Mouse (Mus musculus): ENCODE results near the gene Agbl1. TPM values are rescaled to one million over a fixed set of nuclear protein-coding genes. Genes with fewer than 3 reads are reported as not detected.
"Not testable (repeated sequence)": the region's sequence is repeated elsewhere in the genome, so short reads cannot be mapped to it uniquely, and the experiment has no call there.

Agbl1 gene
- polyA plus RNA-seq, 1 experiment, result not detected

GRCm38 (mm10) chr7:76701224-76701623 is 471.5 kb downstream of the Agbl1 start:
- TF ChIP-seq POLR2A (IDR thresholded peaks at IDR 0.05; ENCODE audit: low read depth, low read length) (no peak), CTCF (IDR thresholded peaks at IDR 0.05; ENCODE audit: extremely low read depth, insufficient read length, insufficient replicate concordance, low read depth, low read length) (no peak)
- H3K27ac ChIP-seq (ENCODE audit: insufficient read depth, low read depth, low read length), result no peak overlapping the region
- no peaks in the 10 kb centered on the region for H3K4me1 ChIP-seq (ENCODE audit: control insufficient read depth, insufficient read depth, insufficient read length, low read length)
- WGBS, result 63% methylated on average over 1 of the region's 1 CpGs
- H3K36me3 ChIP-seq (ENCODE audit: control insufficient read depth, insufficient read depth, low read length), result no peaks in the 10 kb centered on the region
- no peaks in the 10 kb centered on the region for H3K27me3 ChIP-seq (ENCODE audit: control insufficient read depth, insufficient read depth, low read length)
- no peak overlapping the region for H3K4me3 ChIP-seq (ENCODE audit: low read depth, low read length)

- not testable (repeated sequence) for H3K4me1 ChIP-seq (ENCODE audit: control insufficient read depth, insufficient read depth, insufficient read length, low read length); H3K27ac ChIP-seq (ENCODE audit: insufficient read depth, low read depth, low read length); H3K27me3 ChIP-seq (ENCODE audit: control insufficient read depth, insufficient read depth, low read length); H3K36me3 ChIP-seq (ENCODE audit: control insufficient read depth, insufficient read depth, low read length); H3K4me3 ChIP-seq (ENCODE audit: low read depth, low read length)
- WGBS, result 86% methylated on average over 7 of the region's 7 CpGs
Measured at GRCm38 (mm10) chr7:76732220-76732619, 502.5 kb downstream of the Agbl1 start.

- H3K27ac ChIP-seq (ENCODE audit: insufficient read depth, low read depth, low read length), result no peak overlapping the region
- H3K4me1 ChIP-seq (ENCODE audit: control insufficient read depth, insufficient read depth, insufficient read length, low read length), result no peaks in the 10 kb centered on the region
- no peak for TF ChIP-seq CTCF (IDR thresholded peaks at IDR 0.05; ENCODE audit: extremely low read depth, insufficient read length, insufficient replicate concordance, low read depth, low read length)
- TF ChIP-seq POLR2A (IDR thresholded peaks at IDR 0.05; ENCODE audit: low read depth, low read length), result no peak
- H3K36me3 ChIP-seq (ENCODE audit: control insufficient read depth, insufficient read depth, low read length), result no peaks in the 10 kb centered on the region
- no peaks in the 10 kb centered on the region for H3K27me3 ChIP-seq (ENCODE audit: control insufficient read depth, insufficient read depth, low read length)
- H3K4me3 ChIP-seq (ENCODE audit: low read depth, low read length), result no peak overlapping the region
- 38% methylated on average over 5 of the region's 5 CpGs for WGBS
Measured at GRCm38 (mm10) chr7:76777237-76777855, 547.7 kb downstream of the Agbl1 start.

GRCm38 (mm10) chr7:76780446-76780845 is 550.8 kb downstream of the Agbl1 start:
- WGBS, result 67% methylated on average over 4 of the region's 4 CpGs
- H3K36me3 ChIP-seq (ENCODE audit: control insufficient read depth, insufficient read depth, low read length), result no peaks in the 10 kb centered on the region
- no peaks in the 10 kb centered on the region for H3K4me1 ChIP-seq (ENCODE audit: control insufficient read depth, insufficient read depth, insufficient read length, low read length)
- no peak overlapping the region for H3K27ac ChIP-seq (ENCODE audit: insufficient read depth, low read depth, low read length)
- TF ChIP-seq CTCF (IDR thresholded peaks at IDR 0.05; ENCODE audit: extremely low read depth, insufficient read length, insufficient replicate concordance, low read depth, low read length) (no peak), POLR2A (IDR thresholded peaks at IDR 0.05; ENCODE audit: low read depth, low read length) (no peak)
- no peaks in the 10 kb centered on the region for H3K27me3 ChIP-seq (ENCODE audit: control insufficient read depth, insufficient read depth, low read length)
- H3K4me3 ChIP-seq (ENCODE audit: low read depth, low read length), result no peak overlapping the region

GRCm38 (mm10) chr7:76788561-76789306 is 559.0 kb downstream of the Agbl1 start:
- Histone ChIP-seq H3K27me3 (ENCODE audit: control insufficient read depth, insufficient read depth, low read length) (no peaks in the 10 kb centered on the region), H3K4me3 (ENCODE audit: low read depth, low read length) (no peak overlapping the region), H3K36me3 (ENCODE audit: control insufficient read depth, insufficient read depth, low read length) (no peaks in the 10 kb centered on the region), H3K27ac (ENCODE audit: insufficient read depth, low read depth, low read length) (no peak overlapping the region), H3K4me1 (ENCODE audit: control insufficient read depth, insufficient read depth, insufficient read length, low read length) (no peaks in the 10 kb centered on the region)
- TF ChIP-seq CTCF (IDR thresholded peaks at IDR 0.05; ENCODE audit: extremely low read depth, insufficient read length, insufficient replicate concordance, low read depth, low read length) (no peak), POLR2A (IDR thresholded peaks at IDR 0.05; ENCODE audit: low read depth, low read length) (no peak)
- 15% methylated on average over 1 of the region's 1 CpGs for WGBS

GRCm38 (mm10) chr7:76790041-76790440 is 560.4 kb downstream of the Agbl1 start:
- no peaks in the 10 kb centered on the region for H3K27me3 ChIP-seq (ENCODE audit: control insufficient read depth, insufficient read depth, low read length)
- no peak overlapping the region for H3K4me3 ChIP-seq (ENCODE audit: low read depth, low read length)
- H3K36me3 ChIP-seq (ENCODE audit: control insufficient read depth, insufficient read depth, low read length), result no peaks in the 10 kb centered on the region
- H3K27ac ChIP-seq (ENCODE audit: insufficient read depth, low read depth, low read length), result no peak overlapping the region
- no peaks in the 10 kb centered on the region for H3K4me1 ChIP-seq (ENCODE audit: control insufficient read depth, insufficient read depth, insufficient read length, low read length)
- no peak for TF ChIP-seq POLR2A (IDR thresholded peaks at IDR 0.05; ENCODE audit: low read depth, low read length)
- TF ChIP-seq CTCF (IDR thresholded peaks at IDR 0.05; ENCODE audit: extremely low read depth, insufficient read length, insufficient replicate concordance, low read depth, low read length), result no peak
- WGBS, result 45% methylated on average over 2 of the region's 2 CpGs

- H3K4me1 ChIP-seq (ENCODE audit: control insufficient read depth, insufficient read depth, insufficient read length, low read length), result no peaks in the 10 kb centered on the region
- TF ChIP-seq CTCF (IDR thresholded peaks at IDR 0.05; ENCODE audit: extremely low read depth, insufficient read length, insufficient replicate concordance, low read depth, low read length), result no peak
- TF ChIP-seq POLR2A (IDR thresholded peaks at IDR 0.05; ENCODE audit: low read depth, low read length), result no peak
- H3K27ac ChIP-seq (ENCODE audit: insufficient read depth, low read depth, low read length), result no peak overlapping the region
- no peaks in the 10 kb centered on the region for H3K36me3 ChIP-seq (ENCODE audit: control insufficient read depth, insufficient read depth, low read length)
- no peak overlapping the region for H3K4me3 ChIP-seq (ENCODE audit: low read depth, low read length)
- WGBS, result 59% methylated on average over 4 of the region's 4 CpGs
- no peaks in the 10 kb centered on the region for H3K27me3 ChIP-seq (ENCODE audit: control insufficient read depth, insufficient read depth, low read length)
Measured at GRCm38 (mm10) chr7:76791247-76791646, 561.6 kb downstream of the Agbl1 start.

Data from small intestine, adult 2 months (tissue).